Mouse (Mus musculus) right cerebral cortex, postnatal 4 days (tissue): Measurements from ENCODE around the gene Pank4.

Source experiments
- DNase-seq: peaks from one replicate; pipeline ENCODE4 v3.0.0-alpha.2; 2022

Pank4 gene

DNA sequence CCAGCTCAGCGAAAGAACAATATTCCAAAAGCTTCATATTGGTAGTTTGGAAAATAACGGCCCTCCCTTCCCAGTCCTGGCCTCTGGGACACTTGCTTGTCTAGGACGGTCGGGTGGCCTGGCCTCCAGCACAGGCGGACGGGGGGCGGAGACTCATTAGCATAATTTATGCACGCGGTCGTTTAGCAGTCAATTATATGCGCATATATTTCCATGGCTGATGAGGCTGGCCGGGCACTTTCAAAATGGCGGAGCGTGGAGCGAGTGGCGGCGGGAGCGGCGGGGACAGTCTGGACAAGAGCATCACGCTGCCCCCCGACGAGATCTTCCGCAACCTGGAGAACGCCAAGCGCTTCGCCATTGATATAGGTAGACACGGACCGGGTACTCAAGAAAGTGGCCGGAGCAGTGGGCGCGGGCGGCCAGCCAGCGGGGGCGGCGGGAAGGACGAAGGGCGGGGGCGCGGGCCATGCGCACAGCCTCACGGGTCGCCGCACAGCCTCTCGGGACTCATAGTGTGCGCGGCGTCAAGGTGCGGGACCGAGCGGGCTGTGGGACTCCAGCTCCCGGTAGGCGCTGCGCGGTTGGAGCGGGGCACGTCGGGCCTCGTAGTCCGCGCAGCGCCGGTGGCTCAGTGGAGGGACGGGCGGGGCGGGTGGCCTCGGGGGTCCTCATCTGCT is at the start of gene Pank4:
Pank4 (plus strand) TSS at position 223 of the 680 bp plus-strand sequence.
- DNase-seq: peak; percentile 87

DNA sequence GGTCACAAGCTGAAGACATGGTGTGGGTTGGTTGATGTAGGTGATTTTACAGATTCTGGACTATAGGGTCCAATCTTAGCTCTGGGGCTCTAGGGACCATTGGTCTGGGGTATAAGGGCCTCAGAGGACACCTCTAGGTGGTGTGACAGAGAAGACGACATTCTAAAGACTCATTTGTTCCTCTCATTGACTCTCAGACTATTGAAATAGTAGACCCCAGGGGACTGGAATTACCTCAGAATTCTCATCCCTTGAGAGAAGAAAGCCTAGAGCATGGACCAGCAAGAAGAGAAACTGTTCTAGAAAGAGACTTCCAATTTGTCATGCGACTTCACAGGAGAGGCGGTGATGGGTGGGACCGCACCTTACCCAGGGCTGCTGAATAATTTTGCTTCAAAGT is 49.7 kb upstream of the Pank4 start:
- DNase-seq: no peak

DNA sequence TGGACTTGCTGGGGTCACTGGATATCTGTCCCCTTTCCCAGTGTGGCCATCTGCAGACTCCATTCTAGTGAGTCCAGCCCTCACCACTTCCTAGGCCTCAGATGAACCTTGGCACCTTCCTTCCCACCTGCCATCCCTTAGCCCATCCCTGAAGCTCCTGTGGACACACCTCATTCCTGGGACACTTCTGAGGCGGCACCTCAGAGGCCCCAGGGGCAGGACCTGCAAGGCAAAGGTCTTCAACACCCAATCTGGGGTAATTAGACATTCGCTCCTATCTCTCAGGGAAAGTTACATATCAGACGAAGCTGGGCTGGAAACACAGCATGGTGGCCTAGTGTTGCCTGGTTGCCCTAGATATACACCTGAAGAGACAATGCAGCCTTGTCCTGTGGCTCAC is 49.2 kb upstream of the Pank4 start:
- DNase-seq: no peak

DNA sequence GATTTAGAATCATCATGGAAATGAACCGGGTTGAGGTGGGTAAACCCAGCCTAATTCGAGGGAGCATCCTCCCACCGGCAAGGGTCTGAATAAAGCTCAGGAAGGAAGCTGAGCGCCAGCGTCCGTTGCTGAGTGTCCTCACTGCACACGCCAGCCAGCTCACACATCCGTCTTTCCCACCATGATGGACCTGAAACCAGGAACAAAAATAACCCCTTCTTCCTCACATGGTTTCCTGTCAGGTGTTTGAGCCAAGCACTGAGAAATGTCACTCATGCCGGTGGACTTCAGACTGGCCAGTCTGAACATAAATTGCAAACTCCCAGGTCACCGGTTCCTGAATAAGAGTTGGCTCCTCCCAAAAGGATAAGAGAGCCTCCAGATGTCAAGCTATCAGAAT is 48.6 kb upstream of the Pank4 start:
- no peak for DNase-seq

DNA sequence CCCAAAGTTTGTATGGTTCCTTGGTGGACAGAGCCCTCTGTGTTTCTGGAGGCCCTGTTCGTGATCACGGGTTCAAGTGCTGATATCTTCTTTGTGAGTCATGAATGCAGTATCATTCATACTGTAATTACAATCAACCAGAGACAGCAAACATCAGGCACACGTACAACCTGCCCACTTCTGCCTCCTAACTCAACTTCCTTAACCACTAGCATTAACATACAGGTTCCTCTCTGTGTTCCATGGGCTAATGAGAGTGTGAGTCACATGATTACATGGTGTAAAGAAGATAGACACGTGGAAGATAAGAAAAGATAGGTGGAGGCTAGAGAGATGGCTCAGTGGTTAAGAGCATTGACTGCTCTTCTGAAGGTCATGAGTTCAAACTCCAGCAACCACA is 47.3 kb upstream of the Pank4 start:
- DNase-seq: no peak

DNA sequence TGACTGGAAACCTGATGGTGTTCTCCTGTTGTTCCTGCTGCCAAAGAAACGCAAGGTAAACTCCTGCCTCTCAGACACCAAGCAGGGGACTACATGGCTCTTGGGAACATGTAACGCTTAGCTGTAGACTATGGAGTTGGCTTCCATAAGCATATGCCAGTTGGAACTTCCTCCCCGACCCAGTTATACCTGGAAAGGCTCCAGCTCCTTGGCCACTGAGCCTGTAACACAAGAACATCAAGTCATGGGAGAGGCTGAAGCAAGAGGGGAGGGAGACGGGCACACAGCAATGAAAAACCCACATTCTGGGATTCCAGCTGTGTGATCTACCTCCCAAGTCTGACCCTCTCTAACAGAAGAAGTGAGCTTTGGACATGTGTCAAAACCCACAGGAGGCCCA is 41.6 kb upstream of the Pank4 start:
- DNase-seq: no peak

DNA sequence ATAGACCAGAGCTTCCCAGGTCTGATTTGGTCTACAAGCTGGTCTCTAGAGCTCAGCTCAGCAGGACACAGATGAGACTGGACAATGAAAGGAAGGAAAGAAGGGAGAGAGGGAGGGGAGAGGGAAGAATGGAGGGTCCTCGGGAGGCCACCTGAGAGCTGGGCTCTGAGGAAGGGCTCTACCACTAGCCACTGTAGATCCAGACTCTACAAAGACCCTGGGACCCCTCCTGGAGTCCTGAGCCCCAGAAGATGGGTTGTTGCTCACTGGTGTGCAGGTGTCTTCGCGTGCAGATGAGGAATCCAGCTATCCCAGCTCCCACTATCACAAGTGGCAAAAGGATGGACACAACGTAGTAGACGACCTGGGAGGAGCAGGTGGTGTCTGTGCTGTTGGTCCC is 41.0 kb upstream of the Pank4 start:
- no peak for DNase-seq

DNA sequence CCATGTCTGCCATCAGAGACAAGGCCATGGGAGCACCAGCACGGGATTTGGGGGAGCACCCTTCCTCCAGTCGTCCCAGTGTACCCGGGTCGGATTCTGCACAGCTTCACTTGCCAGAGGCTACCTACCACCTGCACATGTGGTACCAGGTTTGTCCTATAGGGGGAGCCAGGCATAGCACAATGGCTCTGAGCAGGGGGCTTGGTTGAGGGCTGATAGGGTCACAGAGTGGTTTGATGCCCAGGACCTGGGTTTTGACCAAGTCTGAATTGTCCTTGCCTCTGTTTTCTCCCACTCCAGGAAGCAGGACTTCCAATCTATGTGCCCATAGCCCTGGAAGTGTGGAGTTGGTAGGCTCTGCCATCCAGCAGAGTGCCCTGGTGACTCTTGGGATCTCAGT is 38.5 kb upstream of the Pank4 start:
- DNase-seq: no peak

DNA sequence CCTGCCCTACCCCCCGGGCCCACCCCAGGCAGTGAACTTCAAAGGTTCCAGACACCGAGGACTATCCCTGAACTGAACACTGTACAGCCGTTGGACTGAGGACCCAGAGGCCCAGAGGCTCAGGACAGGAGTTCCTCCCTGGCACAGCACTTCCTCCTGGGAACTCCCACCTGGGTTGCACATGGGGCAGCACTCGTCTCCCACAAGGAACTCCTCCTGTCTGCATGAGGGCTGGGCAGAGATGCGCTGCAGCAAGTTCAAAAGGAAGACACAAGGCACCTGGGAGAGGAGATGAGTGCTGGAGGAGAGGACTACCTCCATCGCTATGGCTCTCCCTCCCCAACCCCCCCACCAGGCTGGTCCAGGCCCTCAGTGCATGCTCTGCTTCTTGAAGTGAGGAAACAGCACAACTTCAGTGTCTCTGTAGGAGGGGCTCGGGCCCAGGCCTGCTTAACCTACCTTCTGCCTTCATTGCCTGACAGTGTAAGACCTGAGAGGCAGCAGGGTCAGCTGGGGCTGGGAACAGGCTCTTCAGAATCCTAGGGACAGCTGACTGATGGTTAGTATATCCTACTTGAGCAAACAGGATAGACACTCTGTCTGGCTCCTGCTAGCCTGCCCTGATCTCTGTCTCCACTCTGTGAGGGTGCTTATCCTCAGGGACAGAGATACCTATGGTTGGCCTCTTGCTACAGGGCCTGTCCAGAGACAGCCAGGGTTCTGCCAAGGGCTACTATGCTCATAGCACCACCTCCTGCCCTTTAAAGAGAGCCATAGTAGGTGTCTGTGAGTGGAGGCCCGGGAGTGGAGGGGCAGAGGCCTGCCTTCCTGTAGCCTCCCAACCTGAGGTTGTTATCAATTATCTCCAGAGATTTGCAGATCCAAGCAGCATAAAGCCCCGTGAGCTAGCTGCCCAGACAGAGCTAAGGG is 36.7 kb upstream of the Pank4 start:
- DNase-seq: no peak

DNA sequence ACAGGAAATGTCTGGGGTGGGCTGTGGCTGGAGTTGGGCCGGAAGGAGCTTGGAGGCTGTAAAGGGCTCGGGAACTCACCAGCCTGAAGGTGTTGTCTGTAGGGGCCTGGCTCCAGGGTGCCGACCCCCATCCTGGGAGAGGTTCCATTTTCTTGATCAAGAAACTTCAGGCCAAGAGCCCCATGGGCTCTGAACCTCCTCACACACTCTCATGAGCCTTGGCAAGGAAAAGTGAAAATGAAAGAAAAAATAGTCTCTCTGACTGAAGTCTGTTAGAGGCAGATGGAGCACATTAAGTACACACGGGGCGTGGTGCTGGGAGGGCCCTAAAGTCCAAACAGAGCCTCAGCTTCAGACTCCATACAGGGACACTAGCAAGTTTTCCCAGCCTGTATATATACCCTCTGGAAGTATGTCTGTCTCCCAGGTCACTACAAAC is 36.0 kb upstream of the Pank4 start:
- DNase-seq: no peak

DNA sequence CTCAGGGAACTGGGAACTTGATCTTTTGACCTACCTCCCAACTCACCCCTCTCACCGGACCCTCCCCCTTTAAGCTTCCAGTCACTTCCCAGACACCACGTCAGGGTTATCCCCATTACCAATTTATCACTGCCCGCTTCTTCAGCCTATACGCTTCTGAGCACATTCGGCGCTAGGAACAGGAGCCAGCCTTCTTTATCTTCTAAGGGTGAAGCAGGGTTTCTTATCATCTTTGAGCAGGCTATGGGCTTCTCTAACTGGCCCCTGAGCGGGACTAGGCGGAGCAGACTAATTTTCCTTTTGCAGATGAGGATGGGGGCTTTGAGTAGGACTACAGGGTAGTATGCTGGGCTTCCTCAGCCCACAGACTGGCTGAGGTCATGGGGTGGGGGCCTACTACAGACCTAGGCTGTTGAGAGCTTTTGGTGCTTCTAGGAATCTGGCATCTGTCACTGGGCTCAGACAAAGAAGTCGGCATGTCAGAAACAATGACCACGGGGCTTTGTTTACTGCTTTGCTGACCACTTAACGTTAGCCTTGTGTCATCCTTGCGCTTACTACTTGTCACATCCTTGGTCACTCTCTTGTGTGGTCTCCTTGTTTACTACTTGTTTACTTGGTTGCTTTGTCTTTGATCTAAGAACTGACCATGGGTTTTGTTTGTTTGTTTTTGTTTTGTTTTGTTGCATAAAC is 35.4 kb upstream of the Pank4 start, which contains the start of gene Tnfrsf14:
Tnfrsf14 (minus strand) TSS at position 169 of the 693 bp plus-strand sequence.
- DNase-seq: no peak

DNA sequence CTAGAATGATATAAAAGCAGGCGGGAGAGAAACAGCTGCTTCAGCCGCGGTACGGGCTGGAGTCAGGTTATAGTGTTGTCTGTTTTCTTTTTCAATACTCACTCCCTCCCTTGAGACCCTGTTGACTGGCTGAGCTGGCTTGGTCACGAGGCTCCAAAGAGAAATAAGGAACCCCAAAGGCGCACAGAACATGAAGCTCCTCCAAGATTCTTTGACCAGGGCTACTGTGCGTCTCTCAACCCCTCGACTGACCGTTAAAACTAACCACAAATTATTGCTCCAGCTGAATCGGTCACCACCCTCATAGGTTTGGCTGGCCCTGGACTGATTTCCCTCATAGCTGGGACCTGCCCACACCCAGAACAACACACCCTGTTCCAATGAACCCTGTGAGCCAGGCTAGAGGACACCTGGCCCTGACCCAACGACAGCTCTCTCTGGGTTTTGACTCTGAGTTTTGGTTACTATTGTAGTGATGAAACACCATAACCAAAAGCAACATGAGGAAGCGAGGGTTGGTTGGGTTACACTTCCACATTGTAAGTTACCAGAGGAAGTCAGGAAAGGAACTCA is 34.7 kb upstream of the Pank4 start:
- DNase-seq: no peak

DNA sequence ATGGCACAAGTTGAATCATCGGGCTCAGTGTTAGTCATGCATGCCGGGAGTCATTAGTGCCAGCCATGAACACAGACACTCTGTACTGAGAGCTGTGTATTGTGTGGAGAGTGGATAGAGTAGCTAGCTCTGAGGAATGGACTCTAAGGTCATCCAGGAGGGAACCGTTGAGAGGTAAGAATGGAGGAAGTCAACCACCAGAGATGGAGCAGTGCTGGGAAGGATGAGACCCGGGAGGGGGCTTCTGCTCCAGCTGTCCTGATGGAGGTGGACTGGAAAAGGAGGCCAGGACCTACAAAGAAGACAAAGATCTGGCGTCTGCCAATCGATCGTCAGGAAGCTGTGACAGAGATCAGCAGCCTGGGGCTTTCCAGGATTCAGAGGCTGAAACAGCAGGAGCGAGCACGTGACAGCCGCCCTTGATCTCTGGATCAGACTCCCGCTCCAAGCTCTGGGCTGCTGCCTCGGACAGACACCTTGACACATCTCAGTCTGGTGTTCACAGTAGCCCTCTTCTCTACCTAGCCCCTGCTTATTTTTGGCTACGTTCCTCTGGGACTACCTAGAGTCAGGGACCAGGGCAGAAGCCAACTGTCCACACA is 30.5 kb upstream of the Pank4 start:
- no peak for DNase-seq

DNA sequence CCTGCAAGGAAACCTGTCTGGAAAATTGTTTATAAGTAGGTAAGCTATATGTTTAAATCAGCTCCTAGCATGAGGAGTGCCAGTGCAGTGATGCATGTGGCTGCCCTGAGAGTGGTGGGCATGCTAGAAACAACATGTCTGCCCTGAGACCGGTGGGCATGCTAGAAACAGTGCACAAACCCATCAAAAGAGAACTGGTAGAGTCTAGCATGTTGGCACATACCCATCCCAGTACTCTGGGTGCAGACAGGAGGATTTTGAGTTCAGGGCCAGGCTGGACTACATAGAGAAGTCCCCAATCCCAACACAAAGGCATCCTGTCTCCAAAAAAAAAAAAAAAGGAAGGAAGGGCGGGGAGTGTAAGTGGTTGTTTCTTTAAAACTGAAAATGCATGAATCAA is 29.1 kb upstream of the Pank4 start:
- DNase-seq: no peak

DNA sequence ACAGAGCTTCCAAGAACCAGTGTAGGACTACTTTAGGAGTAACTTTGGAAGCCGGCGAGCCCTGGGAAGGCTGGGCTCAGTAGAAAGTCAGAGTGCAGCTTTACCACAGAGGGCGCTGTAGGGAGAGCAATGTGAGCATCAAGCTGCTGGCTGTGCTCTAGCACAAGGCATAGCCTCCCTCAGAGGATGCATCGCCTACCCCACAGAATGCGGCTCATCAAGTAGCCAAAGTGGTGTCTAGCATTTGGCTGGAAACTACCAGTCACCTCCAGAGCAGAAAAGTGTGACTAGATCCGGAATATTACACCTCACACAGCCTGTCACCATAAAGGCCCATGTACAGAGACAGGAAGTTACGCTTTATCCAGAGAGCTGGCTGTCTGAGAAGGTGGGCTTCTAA is 28.1 kb upstream of the Pank4 start:
- DNase-seq: no peak

DNA sequence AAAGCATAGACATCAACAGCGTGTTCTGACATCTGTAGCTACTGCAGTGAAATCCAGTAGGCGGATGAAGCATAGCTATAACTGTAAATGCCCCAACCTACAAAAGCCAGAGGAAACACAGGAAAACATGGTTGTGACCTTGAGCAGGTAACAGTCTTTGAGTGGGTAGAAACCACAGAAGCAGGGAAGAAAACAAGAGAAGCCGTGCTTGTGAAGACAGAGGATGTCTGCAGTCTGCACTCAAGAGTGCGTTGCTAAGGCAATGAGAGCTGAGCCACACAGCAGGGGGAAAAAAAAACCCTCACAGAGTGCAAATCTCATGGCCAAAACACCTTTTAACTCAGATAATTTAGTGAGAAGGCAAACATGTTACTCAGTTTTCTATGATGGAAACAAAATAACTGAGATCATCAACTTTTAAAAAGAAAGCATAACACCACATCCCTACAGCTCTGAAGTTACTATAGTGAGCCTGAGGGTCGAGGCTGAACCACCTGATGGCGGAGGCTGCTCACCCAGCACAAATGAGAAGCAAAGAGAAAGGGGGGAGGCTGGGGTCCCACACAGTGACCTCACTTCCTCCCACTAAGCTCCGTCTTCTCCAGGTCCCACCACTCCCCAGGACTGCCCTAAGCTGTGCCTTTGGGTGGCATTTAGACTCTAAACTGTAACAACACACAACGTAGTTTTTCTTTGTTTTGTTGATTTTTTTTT is 27.2 kb upstream of the Pank4 start:
- no peak for DNase-seq

DNA sequence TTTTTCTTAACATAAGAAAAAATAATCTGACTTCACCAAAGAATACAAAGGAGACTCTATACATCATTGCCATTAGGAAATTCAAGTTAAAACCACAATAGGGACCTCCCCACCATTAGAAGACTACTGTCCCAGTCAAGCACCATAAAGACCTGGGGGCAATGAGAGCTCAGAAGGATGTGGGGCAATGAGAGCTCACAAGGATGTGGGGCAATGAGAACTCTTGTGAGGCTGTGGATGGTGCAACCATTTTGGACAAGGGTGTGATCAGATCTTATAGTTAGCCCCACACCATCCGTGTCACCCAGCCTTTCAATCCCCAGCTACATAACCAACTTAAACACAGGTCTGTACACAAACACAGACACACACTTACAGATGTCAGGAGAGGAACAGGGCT is 26.2 kb upstream of the Pank4 start:
- no peak for DNase-seq

DNA sequence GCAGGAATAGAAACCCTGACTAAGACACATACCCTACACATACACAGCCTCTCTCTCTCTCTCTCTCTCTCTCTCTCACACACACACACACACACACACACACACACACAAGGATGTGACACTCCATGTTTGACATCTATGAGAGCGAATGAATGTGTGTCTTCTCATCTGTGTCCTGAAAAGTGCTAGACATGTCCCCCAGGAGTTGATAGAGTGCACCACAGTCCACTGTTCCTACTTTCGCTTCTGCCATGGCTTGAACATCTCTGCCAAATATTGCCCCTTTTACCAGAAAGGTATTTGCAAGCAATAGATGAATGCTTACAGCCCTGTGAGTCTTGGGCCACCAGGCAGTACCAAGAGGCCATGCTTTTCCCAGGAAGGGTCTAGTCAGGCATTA is 23.8 kb upstream of the Pank4 start:
- DNase-seq: no peak

DNA sequence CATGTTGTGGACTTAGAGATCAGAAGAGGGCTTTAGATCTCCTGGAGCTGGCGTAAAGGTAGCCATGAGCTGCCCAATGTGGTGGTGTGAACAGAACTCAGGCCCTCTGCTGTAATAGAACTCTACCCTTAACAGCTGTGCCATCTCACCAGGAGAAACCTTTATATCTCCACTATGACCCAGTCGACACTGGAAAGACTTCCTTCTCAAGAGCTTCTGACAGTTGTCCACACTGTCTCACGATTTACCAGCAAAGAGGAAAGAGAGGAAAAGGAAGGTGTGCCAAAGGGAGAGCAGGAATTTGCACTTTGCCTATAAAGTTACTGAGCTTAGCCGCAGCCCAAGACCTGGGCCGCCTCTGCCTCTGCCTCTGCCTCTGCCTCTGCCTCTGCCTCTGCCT is 22.1 kb upstream of the Pank4 start:
- no peak for DNase-seq

DNA sequence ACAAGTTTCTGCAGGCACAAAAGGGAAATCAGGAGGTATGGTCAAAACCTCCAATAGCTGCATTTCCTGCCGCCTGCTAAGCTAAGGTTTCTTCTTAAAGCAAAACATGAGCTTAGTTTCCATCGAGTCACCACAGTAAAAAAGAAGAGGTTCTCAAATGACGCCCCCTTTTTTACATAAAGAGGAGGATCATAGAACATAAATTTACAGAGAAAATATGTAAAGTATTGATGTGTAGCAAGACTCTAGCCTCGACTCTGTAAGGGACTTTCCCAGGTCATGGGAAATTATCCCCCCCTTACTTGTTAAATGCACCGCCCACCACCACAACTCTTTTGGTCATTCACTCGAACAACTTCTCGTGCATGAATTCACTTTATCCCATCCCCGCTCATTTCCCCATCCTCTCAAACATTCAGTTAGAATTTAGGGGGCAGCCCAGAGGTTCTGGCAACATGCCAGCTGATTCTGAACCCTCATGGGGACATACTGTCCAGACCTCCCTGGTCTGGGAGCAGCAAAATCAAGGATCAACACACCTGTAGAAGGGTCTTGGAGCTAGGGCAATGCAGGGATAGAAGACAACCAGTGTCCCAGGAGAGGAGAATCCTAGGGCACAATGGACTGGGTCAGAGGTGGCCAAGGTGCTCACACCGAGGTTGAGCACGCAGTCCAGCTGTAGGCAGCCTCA is 21.1 kb upstream of the Pank4 start:
- DNase-seq: no peak

DNA sequence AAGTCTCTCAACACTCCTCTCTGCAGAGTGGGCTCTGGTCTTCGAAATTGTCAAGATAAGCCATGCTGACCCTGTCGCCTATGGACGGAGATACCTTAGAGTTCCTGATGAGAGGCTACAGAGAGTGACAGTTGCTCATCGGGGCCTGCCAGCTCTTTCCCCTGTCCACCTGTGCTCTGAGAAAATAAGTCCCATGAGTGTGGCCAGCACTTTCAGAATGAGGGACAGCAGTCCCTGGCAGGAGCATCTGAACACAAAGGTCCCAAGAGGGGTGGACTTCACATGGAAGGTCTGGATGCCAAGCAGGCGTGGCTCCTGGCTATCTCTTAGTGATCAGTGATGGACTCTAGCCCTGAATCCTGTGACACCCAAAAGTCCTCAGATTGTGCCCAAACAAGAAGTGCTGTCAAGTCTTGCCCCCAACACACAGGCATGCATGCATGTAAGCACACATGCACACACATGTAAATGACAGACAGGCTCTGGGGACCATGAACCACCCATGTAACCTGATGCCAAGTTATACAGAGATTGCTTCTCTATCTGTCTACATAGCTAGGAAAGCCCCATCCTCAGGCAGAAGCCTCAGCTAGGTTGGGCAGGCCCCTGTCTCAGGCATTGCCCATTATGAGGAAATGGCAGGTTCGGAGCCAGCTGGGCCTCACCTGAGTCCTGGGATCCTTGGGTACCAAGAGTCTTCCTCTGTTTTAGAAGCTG is 20.4 kb upstream of the Pank4 start:
- no peak for DNase-seq
